Mouse (Mus musculus) kidney, adult 10 weeks (tissue): ENCODE measurements around the gene S100a1. TPM values are rescaled to one million over a fixed set of nuclear protein-coding genes. Genes with fewer than 3 reads are reported as not detected.

Experiments used
- polyA plus RNA-seq: library from polyadenylated mRNA; stranded (reverse); fragments of 350-450 nt; fragmentation: Illumina TruSeq; extraction: RNeasy Lipid Tissue Mini Kit (QIAGEN cat#74804); gene quantifications from one replicate; pipeline ENCODE4 v1.2.3, GENCODE M21; 2014; ENCODE audit warnings: low read depth, low replicate concordance

The S100a1 gene
- polyA plus RNA-seq: 244 TPM

DNA sequence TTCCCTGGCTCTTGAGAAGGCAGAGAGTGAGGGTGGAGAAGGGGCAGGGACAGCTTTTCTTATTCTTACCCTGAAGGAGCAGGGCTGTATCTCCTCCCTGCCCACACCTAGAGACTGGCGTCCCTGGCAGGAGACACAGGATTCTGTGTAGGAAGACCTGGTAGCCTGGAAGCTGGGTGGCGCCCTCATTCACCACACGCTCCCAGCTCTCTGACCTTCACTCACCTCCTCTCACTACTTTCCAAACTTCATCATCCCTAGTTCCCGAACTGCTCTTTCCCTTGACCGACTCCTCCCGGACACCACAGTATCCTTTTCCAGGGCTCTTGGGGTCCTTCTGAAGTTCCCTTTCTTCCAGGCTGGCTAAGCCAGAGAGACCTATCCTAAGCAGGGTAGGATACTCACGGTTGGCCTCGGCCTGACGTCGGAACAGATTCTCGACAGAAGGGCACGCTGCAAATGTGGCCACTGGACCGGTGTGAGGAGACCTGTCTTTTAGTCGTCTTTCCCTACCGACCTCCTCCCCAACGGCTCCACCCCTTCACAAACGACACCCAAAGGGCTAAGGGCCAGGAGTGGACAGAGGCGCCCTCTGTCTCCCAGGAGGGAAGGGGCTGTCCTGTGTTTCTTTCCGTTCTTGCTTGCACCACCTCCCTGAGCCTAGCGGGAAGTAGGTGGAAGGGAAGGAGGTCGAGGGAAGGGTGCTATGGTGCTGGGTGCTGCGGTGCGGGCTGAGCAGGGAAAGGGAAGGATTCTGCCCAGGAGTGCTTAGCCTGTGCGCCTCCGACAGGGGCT lies at the start of gene S100a1, which contains the start of gene S100a13:
Gene S100a1, minus strand, starts transcription at position 597 of the 795 bp plus-strand sequence.
Gene S100a13, plus strand, starts transcription at position 640 of the 795 bp plus-strand sequence.

GRCm38 (mm10) chr3:90560008-90560628 lies 45.9 kb upstream of the S100a1 start, which contains the start of gene S100a3:
Gene S100a3, plus strand, starts transcription at chr3:90560578.

GRCm38 (mm10) chr3:90537141-90537904 lies 23.1 kb upstream of the S100a1 start, which contains the start of gene S100a16:
Gene S100a16, plus strand, starts transcription at chr3:90537254.

GRCm38 (mm10) chr3:90526580-90526979 lies 12.4 kb upstream of the S100a1 start, which contains the start of gene S100a14:
Gene S100a14, plus strand, starts transcription at chr3:90526856.

DNA sequence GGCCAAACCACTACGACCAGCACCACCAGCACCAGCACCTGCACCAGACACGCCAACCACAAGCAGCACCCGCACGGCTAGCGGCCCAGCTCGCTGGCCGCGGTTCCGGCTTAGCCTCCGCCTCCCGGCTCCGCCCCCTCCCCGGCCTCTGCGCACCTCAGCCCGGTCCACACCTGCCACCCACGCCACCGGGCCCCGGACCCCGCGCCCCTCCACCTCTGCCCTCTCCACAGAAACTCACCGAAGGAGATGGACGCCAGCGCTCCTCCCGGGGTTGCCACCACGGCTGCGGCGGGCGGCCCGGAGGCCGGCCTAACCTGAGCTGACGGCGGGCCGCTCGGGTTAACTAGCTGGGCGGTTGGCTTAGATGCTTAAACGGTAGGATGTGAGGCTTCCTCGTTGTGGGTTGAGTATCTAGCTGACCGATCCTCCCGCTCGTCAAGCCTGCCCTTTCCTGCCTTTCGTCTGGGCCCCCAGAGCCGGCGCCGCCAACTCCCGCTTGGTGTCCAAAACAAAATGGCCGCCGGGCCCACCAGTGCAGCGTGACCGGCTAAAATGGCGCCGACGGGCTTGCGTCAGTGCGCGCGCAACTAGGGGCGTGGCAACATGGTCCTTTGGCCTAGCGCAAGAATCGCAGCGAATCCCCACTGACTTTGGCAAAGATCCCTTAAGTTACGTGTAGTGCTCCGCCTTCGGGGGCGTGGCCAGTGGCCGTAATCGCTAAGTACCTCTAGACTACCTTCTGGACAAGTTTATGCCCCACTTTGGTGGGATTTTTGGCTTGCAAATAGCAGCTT lies 5.0 kb downstream of the S100a1 start, which contains the start of gene Chtop:
Gene Chtop, minus strand, starts transcription at position 549 of the 797 bp plus-strand sequence.

GRCm38 (mm10) chr3:90490696-90491256 lies 23.4 kb downstream of the S100a1 start, which contains the start of gene Snapin:
Gene Snapin, minus strand, starts transcription at chr3:90491033.

DNA sequence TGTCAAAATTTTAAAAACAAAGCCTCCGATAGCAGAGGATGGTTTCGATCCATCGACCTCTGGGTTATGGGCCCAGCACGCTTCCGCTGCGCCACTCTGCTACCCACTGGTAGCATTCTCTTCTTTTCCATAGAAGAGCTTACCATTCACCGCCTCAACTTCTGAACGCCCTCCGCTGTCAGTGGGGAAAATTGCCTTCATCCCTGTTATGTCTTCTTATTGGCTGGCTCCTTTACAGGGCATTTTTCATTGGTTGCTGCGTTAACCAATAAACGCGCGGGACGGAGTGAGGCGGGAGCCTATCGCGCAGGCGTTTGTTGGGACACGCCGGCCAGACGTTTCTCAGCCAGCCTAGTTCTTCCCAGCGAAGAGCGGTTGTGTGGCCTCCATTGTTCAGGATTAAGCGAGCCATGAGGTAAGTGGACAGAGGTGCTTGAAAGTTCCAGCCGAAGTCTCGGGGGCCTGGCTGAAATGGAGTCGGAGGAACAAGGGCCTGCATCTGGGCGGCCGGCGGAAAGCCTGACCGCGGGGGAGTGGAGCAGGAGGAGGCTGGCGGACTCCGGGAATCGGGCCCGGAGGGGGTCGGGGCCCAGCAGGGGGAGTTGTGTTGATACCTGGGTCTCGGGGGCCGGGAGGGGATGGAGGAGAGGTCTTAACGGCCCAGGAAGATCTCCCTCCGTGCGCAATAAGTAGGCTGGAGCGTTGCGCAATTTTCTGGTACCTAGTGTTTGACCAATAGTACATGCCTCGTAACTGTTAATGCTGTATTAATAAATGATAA lies 38.2 kb downstream of the S100a1 start, which contains the start of gene Ilf2:
Gene Ilf2, plus strand, starts transcription at position 296 of the 781 bp plus-strand sequence.

GRCm38 (mm10) chr3:90465686-90466310 lies 48.4 kb downstream of the S100a1 start, which contains the start of gene Npr1:
Gene Npr1, minus strand, starts transcription at chr3:90465866.

Other genes with a start within 250 kb of the S100a1 start
- gene Dennd4b, start 249.2 kb downstream of the S100a1 start, polyA plus RNA-seq: 0.69 TPM
- gene Gatad2b, start 221.2 kb downstream of the S100a1 start, polyA plus RNA-seq: 25.6 TPM
- gene Slc27a3, start 124.5 kb downstream of the S100a1 start, polyA plus RNA-seq: not detected
- gene Ints3, start 80.8 kb downstream of the S100a1 start, polyA plus RNA-seq: 10.3 TPM
- 16.3 TPM for gene Npr1, start 48.5 kb downstream of the S100a1 start, polyA plus RNA-seq
- gene Ilf2, start 38.3 kb downstream of the S100a1 start, polyA plus RNA-seq: 49.2 TPM
- gene Snapin, start 23.4 kb downstream of the S100a1 start, polyA plus RNA-seq: 60.7 TPM
- 113 TPM for gene Chtop, start 4.9 kb downstream of the S100a1 start, polyA plus RNA-seq
- gene S100a13, start within 50 bp of the S100a1 start, polyA plus RNA-seq: 9.5 TPM
- gene S100a14, start 12.5 kb upstream of the S100a1 start, polyA plus RNA-seq: not detected
- 42.3 TPM for gene S100a16, start 22.9 kb upstream of the S100a1 start, polyA plus RNA-seq
- gene S100a3, start 46.2 kb upstream of the S100a1 start, polyA plus RNA-seq: not detected
- gene S100a2, start 75.9 kb upstream of the S100a1 start, polyA plus RNA-seq: not detected
- not detected for gene Gm42674, start 87.5 kb upstream of the S100a1 start, polyA plus RNA-seq
- 4.2 TPM for gene S100a4, start 89.4 kb upstream of the S100a1 start, polyA plus RNA-seq
- not detected for gene S100a5, start 94.1 kb upstream of the S100a1 start, polyA plus RNA-seq
- 28.2 TPM for gene S100a6, start 98.5 kb upstream of the S100a1 start, polyA plus RNA-seq
- not detected for gene S100a7a, start 139.6 kb upstream of the S100a1 start, polyA plus RNA-seq
- 2.2 TPM for gene S100a8, start 154.6 kb upstream of the S100a1 start, polyA plus RNA-seq
- not detected for gene S100a9, start 181.3 kb upstream of the S100a1 start, polyA plus RNA-seq
- not detected for gene Pglyrp4, start 212.5 kb upstream of the S100a1 start, polyA plus RNA-seq